Mouse (Mus musculus) adrenal gland, postnatal 10 days (tissue): ENCODE measurements around the gene Mea1. TPM values are rescaled to one million over a fixed set of nuclear protein-coding genes. Genes with fewer than 3 reads are reported as not detected.

Source experiments
- DNase-seq: peaks from one replicate; pipeline ENCODE4 v3.0.0; 2021; ENCODE audit warnings: mixed read lengths
- total RNA-seq, 2 experiments: library from RNA; stranded (reverse); gene quantifications; 2 replicates each; pipeline ENCODE4 v1.2.3; 2021

The Mea1 gene
- total RNA-seq, 2 experiments from 2014 or later: 88.1 to 90.3 TPM

GRCm38 (mm10) chr17:46667712-46668111 lies 10.9 kb upstream of the Mea1 start:
- DNase-seq: peak; percentile 64

GRCm38 (mm10) chr17:46669911-46670310 lies 8.7 kb upstream of the Mea1 start:
- DNase-seq: no peak

- peak; percentile 94 for DNase-seq
Observed at GRCm38 (mm10) chr17:46673850-46674529, 4.6 kb upstream of the Mea1 start, which contains the start of gene Rrp36. TSS of gene Rrp36 (minus strand) at chr17:46674352.

GRCm38 (mm10) chr17:46674530-46675283 lies 3.9 kb upstream of the Mea1 start:
- no peak for DNase-seq

- no peak for DNase-seq
Observed at GRCm38 (mm10) chr17:46678911-46679310, 318 bp downstream of the Mea1 start.

GRCm38 (mm10) chr17:46679843-46680759 lies 1.5 kb downstream of the Mea1 start:
- DNase-seq: peak; percentile 68

- DNase-seq: peak; percentile 98
Observed at GRCm38 (mm10) chr17:46680760-46681373, 2.3 kb downstream of the Mea1 start, which contains the start of gene Klhdc3. TSS of gene Klhdc3 (minus strand) at chr17:46680914.

GRCm38 (mm10) chr17:46681466-46682118 lies 3.0 kb downstream of the Mea1 start:
- DNase-seq: no peak

GRCm38 (mm10) chr17:46682654-46683389 lies 4.2 kb downstream of the Mea1 start:
- DNase-seq: no peak

- DNase-seq: no peak
Observed at GRCm38 (mm10) chr17:46685913-46686312, 7.3 kb downstream of the Mea1 start.

GRCm38 (mm10) chr17:46690665-46691064 lies 12.1 kb downstream of the Mea1 start:
- no peak for DNase-seq

GRCm38 (mm10) chr17:46691390-46691789 lies 12.8 kb downstream of the Mea1 start:
- DNase-seq: no peak

- no peak for DNase-seq
Observed at GRCm38 (mm10) chr17:46694517-46695063, 16.0 kb downstream of the Mea1 start.

GRCm38 (mm10) chr17:46698515-46698914 lies 19.9 kb downstream of the Mea1 start:
- DNase-seq: no peak

- DNase-seq: no peak
Observed at GRCm38 (mm10) chr17:46699245-46699644, 20.7 kb downstream of the Mea1 start.

- no peak for DNase-seq
Observed at GRCm38 (mm10) chr17:46699912-46700311, 21.3 kb downstream of the Mea1 start.

GRCm38 (mm10) chr17:46701489-46701888 lies 22.9 kb downstream of the Mea1 start:
- DNase-seq: no peak

GRCm38 (mm10) chr17:46702100-46702499 lies 23.5 kb downstream of the Mea1 start:
- no peak for DNase-seq

- no peak for DNase-seq
Observed at GRCm38 (mm10) chr17:46702506-46702905, 23.9 kb downstream of the Mea1 start.
